Mouse (Mus musculus) embryo, embryonic 11.5 days (tissue): ENCODE measurements at regions not wholly inside any gene's neighbourhood (a gene's known extent, or its start where the extent isn't known, plus 50 kb on each side); places are given as distances from the start of the nearest gene placed in this dataset.

ENCODE experiments used
- DNase-seq: peaks from one replicate; pipeline ENCODE4 v3.0.0-alpha.2; 2012; ENCODE audit warnings: low read depth, low spot score

DNA sequence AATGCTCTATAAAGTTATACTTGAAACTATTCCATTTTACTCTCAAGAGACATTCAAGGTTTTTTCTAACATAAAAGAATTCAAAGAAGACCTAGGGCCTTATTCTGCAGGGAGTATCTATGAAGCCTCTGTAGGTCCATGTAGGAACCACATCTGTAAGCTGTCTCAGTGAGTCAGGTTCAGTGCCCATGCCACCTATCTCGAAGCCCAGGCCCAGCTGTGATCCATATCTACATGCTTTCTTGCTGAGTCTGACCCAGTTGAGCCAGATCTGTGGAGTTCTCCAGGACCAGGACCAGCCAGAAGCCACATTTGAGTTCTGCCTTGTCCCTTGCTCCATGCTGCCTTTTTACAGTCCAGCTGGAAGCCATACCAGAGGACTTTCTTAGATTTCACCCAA is 142.2 kb upstream of the Bmp4 start:
- no peak for DNase-seq

DNA sequence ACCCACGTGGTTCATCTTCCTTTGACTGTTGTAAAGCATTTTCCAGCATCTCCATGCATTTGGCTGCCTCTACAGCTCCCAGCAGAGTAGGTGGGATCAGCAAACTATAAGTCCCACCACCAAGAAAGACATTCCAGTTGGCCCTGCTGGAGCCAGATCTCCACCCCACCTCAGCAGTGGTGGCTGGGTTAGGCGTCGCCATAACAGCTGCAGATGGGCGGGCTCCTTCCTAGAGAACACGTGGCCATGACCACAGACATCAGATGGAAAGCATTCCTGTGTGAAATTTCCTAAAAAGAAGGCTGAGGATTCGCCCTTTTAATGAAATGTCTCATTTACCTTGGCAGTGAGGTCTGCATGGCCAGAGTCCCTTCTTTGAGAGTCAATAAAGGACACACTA is 140.0 kb upstream of the Bmp4 start:
- no peak for DNase-seq

DNA sequence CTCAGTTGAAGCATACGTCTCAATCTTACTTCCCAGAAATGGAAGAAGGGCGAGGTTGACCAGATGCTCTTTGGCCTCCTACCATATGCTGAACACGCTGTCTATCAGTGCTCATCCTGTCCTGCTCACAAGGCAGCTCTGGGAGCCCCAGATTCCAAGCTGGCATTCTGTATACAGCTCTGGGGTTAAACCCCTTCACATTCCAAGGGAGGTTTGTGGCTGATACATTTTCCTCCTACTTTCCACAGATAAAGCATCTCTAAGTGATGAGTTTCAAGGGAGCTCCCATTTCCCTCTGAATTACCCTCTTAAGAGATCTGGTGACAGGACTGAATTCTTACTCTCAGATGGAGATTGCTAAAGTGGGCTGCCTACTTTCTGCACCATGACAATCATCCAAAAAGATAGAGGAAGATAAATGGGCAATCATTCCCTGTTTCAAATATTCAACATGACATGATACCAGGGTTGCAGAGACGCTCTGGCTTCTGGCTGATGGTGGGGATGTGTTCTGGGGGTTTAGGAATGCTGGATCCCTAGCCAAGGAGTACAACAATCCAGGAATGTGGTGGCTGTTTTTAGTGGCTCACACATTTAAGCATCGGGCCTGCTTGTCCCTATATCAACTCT is 138.7 kb upstream of the Bmp4 start:
- no peak for DNase-seq

DNA sequence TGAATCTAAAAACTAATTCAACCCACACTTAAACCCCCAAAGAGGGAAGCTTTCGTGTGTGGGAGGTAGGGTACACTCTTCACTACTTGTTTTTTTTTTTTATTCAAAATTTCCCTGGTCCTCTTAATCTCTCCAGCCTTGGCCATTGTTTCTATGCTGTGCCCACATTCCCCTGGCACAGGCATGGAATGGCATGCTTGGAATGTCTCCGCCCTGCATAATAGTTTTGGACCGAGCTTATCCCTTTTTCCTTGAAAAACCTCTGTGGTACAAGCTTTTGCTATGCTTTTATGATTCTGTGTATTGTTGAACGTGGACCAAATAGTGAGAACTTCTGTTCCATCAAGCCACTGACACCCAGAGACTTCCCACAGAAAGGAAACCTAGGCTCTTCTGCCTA is 126.8 kb upstream of the Bmp4 start:
- no peak for DNase-seq

DNA sequence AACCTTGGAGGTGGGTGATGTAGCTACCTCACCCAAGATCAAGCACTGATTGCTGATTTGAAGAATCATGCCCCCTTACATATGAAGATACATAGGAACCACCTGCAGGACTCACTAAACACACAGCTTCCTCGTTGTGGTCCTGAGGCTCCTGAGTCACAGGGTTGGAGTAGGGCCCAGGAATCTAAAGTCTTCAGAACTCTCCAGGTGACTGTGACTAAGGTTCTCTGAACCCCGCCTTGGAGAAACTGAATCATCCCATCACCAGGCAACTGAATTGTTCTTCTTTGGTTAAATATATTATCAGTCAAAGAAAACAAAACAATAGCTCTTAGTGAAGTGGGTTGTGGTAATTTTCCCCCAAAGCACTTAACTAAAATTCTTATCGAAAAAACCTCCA is 125.8 kb upstream of the Bmp4 start:
- no peak for DNase-seq

DNA sequence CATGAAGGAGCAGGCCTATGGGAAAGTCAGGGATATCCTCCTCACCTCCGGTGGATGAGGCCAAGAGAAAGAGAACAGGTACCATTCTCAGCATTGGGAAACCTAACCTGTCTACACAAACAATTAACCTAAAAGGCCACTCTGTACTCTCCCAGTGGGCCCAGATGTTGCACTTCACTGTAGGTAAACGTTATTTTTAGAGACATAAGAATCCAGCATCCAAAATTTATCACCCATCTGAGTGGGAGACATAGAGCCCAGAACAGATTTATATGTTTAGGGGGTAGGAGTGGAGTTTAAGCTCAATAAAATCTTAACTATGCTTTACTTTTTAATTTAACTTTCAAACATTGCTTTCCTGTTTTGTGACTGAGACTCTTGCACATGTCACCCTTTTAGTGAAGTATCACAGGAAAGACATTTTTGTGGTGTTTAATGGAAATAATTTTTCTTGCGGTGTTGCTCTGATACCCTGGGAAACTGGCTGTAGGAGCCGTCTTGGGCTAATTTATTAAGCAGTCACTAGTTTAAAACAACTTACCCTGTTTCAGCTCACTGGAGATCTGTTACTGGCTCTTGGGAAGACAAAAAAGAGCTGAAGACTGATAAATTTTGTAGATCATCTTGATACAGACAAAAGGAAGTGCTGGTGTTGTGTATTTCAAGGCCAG is 123.9 kb upstream of the Bmp4 start:
- DNase-seq = no peak

DNA sequence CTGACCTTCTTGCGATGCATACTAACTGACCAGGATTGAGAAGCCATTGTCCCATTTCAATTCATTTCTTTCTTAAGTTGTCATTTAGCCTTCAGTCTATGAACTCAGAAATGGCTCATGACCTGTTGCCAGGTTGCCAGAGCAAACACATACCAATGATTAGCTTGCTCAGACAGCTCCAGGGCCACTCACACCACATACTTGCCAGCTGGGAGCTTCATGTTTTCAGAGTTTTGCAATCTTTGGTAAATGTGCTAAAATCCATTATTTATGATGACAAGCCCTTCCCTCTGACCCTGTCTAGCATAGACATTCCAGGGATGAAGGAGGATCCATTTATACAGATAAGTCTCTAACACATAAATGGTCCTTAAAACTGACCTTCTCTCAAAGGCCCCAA is 121.6 kb upstream of the Bmp4 start:
- DNase-seq = no peak

DNA sequence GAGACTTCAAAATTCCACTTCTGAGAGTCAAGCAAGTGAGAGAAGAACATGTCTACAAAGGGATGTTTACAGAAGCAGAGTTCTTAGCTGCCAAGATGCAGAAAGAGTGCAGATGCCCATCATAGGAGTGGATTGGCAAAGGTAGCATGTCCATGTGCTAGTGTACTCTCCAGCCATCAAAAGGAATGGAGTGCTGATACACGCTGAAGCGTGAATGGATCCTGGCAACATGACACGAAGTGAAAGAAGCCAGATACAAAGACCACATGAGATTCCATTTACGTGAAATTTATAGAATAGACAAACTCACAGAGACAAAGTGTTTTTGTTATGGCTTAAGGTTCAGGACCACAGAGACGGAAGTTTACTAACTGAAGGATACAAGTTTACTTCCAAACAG is 118.4 kb upstream of the Bmp4 start:
- no peak for DNase-seq

DNA sequence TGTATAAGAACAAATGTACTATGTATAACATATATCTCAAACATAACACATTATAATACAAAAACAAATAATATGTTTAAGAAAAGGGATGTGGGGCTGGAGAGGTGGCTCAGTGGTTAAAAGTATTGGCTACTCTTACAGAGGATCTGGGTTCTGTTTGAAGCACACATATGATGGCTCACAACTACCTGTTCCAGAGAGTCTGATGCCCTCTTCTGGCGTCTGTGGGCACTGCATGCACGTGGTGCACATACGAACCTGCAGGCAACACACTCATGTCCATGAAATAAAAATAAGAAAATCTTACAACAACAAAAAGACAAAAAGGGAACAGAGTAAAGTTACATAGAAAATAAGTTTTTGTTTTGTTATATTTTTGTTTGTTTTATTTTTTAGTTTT is 114.8 kb upstream of the Bmp4 start:
- no peak for DNase-seq

DNA sequence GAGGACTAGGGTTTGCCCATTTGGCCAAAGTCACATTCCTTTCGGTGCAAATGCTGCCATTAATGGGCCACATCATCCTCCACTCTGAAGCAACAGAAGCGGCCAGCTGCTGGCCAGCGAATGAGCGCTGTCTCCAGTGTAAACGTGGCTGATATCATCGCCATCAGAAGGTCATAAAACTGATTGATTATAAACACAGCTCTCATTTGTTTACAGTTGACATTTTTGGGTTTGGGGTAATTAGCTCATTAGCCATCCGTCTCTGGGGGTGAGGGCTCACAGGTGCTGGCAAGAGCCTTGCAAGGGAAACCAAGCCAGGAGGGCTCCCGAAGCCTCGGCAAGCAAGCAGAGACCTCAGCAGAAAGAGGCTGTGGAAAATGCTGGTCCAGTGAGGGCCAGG is 101.1 kb upstream of the Bmp4 start:
- DNase-seq = peak; percentile 17

DNA sequence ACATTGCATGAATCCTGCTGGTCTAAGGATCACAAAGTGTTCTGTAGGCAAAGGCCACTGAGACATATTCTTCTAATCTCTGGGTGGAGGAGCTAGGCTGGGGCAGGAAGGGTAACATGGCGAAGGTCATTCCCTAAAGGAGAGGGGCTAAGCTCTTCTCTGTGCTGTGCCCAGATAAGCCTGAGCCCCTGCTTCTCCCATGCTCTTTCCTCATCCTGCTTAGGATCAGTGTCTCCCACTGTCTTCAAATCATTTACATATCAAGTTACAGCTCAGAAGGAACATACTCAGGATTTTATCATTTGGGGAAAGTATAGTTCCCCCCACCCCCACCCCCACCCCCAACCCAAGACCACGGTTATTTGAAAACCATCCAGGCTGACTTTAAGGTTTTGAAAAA is 100.7 kb upstream of the Bmp4 start:
- no peak for DNase-seq

DNA sequence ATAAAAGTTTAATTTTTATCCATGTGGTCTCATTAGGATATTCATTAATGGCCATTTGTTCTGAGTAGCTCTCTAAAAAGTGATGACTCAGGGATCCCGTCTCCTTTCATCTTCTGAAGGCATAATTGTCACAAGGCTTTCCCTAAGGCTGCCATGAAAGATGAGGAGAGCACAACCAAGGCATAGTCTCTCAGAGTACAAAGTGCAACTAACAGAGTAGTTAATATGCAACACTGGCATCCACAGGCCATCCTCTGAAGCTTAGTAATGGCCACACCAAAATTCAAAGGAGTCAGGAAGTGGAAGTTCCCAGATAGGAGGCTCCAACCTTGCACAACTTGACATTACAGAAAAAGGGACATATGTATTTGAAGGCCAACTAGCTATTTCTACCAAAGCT is 97.1 kb upstream of the Bmp4 start:
- DNase-seq = no peak

DNA sequence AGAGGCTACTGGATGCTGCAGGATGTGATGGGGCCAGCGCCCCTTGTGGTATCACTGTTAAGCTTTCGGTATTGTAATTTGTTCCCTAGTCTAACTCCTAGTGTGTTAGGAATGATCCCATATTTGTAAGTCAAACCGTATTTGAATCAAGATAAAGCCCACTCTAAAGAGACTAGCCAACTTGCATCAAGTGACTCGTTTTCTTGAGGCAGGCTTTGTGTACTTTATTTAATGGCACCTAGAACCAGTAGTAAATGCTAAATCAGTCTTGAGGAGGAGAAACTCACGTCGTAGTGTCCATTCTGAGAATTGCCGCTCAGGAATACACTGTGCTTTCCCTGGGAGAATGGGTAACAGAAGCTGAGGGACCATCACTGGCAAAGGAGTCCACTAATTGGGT is 89.9 kb upstream of the Bmp4 start:
- DNase-seq = no peak

DNA sequence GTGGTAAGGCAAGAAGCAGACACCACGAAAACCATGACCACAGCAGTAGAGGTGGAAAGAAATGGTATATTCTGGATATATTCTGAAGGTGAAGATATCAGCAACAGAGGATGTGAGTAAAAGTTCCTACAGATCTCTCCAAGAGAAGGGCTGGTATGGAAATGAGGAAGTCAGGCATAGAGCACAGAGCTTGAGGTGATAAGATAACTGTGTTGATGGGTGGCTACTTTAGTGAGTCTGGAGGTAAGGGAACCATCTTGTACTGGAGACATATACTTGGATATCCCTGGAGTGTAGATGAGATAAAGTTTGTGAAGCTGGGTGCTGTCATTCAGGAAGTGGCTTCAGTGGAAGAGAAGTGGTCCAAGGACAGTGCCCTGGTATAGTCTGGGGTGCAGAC is 85.5 kb upstream of the Bmp4 start:
- no peak for DNase-seq

DNA sequence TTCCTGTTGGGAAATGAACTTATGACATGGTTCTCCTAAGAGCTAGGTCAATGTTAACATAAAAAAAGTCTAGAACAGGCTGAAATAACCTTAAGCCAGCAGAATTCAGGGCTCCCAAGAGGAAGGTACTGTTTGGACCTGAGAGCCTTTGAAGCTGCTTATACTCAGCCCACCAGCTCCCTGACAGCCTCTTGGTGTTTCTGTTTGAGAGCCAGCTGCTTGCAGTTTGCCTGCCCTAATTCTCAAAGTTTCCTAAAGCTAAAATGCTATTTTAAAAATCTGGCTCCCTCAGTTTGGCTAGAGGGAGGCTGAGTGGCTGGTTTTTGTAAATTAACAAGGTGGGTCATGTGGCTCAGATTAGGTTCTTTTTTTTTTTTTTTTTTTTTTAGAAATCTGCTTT is 72.5 kb upstream of the Bmp4 start:
- DNase-seq = no peak

DNA sequence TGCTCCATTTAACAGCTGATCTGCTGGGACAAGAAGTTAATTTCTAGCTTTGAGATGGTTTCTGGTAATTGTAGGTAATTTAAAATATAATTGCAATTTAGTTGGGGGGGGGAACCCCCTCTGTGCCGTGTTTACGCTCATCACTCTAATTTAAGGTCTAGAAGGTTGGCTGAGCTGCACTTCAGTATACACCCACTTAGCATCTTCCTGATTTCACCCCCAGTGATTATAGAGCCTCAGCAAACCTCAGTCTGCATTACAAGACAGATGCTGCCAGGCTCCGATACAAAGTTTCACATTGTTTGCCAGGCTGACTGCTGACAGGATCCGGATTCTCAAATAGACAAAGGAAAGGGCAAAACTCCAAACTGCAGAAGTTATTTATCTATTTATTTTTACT is 71.5 kb upstream of the Bmp4 start:
- DNase-seq = no peak

DNA sequence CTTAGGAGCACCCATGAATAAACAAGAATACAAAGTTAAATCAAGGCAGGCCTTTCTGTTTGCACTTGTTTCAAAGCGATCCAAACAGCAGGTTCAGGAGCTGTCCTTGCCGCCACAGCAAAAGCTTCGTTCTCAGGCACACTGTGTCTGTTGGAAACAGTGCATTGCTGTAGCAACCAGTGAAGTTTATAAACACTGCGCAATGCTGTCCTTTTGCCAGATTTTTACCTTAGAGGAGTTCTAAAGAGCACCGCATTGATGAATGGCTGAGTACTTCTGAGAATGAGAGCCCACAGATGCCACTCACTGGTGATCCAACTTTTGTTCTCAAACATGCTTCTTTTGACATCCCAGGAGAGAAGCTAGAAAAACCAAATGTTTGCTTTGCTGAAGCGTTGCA is 64.0 kb upstream of the Bmp4 start:
- no peak for DNase-seq

DNA sequence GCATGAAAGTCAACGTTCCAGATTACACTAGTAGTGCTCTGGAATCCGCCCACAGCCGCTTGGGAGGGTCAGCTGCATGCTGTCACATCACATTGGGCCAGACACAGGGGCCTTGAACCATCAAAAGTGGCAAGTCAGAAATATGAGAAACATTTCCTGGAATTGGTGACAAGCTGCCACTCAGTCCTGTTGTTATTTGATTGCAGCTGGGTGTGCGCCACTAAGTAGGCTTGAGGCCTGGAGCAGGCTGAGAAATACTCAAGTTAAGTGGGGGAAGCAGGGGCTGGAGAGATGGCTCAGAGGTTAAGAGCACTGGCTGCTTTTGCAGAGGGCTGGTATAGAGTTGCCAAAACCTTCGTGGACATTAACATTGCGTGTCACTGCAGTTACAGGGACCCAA is 51.2 kb upstream of the Bmp4 start:
- DNase-seq = no peak
